Mouse (Mus musculus) T-helper 17 cell (primary cell): ENCODE measurements around the gene Ggcx.

Experiments used
- in situ Hi-C, 2 experiments: fragments of 300-600 bp; cut with MboI, MseI; formaldehyde crosslinking; loops; 1 replicate in 1 of 2; 2 replicates in 1 of 2; pipeline ENCODE4 v1.15.1; 2025; ENCODE audit warnings: high pct_unique_total_duplicates in 2 of 2

The Ggcx gene

DNA sequence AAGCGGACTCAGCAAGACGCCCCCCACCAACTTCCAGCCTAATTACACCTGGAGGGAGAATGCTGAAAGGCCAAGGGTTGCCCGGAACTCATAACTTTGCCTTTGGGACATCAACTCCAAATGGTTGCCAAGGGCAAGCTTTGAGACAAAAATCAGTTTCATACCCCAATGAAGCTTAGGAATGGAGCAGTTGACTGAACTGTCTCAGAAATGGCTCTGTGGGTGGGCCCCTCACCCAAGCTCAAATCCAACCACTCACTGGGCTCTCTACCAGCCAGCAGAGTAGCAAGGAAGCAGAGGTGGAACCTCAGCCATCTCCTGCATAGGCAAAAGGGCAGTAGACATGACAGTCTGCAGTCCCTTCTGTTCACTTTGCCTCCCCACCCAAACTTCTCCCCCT lies 26.3 kb upstream of the Ggcx start:
- in situ Hi-C loops = no loop called here

DNA sequence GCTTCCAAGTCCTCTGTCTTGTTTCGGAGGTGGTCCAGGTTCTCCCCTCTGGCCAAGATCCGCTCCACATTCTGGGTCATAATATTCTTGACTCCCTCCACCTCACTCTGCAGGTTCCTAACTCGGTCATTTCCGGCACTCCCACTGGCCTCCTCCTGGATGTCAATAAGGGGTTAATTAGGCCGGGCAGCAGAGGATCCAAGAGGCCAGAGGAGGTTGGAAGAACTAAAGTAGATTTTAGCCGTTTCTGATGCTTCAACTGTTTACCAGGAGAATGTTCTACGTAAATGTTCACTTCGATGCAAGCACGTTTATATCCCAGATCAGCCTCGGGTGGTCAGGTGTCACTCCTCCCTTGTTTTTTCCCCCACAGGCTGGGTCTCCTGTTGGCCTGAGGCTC lies 25.8 kb upstream of the Ggcx start:
- in situ Hi-C loops = no loop called here

DNA sequence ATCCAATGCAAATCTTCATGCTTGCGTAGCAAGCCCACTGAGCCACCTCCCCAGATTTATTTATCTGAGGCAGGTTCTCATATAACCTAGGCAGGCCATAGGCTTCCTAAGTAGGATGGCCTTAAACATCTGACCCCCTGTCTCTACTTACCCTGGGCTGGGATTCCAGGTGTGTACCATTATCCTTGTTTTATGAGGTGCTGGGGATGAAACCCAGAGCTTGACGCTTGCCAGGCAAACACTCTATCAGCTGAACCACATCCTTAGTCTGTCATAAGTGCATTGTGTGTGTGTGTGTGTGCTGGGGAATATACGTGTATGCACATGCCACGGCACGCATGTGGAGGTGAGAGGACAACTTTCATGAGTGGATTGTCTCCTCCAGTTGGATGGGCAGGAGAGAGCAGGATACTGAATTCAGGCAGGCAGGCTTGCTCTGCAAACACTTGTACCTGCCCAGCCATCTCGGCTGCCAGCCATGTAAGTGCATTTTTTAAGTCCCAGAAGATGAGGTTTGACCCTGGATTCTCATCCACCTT lies 25.2 kb upstream of the Ggcx start:
- in situ Hi-C loops = no loop called here

DNA sequence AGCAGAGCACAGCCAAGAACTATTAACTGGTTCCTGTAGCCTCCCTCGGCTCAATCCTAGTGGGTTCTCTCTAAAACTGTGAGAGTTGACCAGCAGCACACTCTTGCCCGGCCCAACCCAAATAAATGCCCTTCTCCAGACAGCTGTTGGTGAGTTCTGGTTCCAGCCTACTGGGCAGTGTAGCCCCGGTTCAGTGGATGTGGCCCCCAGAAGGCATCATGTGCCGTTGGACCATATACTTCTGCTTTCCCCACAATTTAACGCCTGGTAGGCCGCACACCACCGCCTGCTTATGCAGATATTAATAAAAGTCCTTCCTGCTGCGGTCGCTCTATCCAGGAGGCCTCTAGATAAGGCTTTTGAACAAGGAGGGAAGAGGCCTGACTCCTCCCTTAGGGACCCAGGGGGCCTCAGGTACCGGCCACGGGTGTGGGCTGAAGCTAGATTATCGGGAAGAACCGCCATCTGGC lies 24.6 kb upstream of the Ggcx start:
- in situ Hi-C loops = no loop called here

DNA sequence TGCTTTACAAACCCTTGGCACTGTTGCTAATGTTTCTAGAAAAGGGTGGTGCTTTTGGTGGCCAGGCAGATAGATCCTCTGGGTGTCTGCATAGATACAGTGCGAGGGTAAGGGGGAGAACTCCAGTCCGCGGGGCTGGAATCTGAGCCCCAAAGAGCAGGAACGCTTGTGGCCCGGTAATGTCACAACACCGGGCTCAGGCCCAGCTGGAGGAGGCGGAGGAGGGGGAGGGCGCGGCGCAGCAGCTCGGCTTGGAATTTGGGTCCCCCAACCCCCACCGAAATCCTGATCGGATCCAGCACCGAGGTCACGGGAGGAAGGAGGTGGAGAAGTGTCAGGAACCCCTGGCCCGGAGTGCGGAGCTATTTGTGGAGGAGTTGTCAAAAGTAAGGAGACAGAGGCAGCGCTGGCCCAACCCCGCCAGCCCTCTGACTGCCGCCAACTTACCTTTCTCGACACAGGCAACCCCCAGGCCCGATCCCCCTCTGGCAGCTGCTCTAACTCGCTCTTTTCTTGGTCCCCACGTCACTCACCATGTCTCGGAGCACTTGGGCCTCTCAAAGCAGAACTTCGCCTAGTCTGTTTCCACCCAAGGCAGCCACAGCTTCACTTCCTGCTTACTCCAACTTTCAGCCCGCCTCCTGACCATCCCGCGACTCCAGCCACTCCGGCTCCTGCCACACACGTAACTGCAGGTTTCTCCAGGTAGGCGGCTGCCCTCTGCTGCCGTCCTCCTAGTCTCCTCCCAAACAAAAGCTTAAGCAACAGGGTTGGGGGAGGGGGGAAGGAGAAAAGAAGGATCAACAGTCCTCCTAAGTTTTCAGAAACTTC lies 24.0 kb upstream of the Ggcx start, which contains the start of gene Vamp8:
TSS of gene Vamp8 (minus strand) at position 763 of the 831 bp plus-strand sequence.
- in situ Hi-C loops = loop anchor here in 1 of 2 experiments (5.0 kb wide), 1 partner anchor 33 kb away; the partner anchor contains the start of gene Tmem150a

DNA sequence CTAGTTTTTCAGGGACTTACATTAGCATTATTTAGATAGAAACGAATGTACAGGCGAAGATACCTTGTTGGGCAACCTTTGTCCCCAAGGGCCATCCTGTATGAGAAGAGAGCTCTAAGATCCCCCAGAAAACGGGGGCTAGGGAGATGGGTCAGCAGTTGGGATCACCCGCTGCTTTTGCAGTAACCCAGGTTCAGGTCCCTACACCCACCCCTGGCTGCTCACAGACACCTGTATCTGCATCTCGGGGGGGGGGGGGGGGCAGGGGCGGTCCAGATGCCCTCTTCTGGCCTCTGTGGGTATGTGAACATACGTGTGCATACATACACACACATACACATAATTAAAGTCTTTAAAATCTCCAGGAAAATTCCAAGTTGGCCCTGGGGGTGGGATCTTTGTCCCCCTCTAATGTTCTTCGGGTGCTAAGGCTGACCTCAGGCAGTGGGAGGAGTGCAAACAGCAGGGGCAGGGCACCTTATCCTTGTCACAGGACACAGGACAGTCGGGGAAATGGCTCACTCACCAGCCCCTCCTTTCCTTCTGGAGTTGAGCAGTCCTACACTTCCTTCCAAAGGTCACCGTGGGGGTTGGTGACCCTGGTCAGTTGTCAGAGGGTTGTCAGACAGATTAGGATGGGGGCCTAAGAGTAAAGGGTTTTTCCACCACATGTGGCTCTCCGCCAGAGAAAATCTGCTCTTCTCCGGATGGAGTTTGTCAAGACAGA lies 23.1 kb upstream of the Ggcx start:
- in situ Hi-C loops = loop anchor here in 1 of 2 experiments (5.0 kb wide), 1 partner anchor 34 kb away; the partner anchor contains the start of gene Tmem150a

DNA sequence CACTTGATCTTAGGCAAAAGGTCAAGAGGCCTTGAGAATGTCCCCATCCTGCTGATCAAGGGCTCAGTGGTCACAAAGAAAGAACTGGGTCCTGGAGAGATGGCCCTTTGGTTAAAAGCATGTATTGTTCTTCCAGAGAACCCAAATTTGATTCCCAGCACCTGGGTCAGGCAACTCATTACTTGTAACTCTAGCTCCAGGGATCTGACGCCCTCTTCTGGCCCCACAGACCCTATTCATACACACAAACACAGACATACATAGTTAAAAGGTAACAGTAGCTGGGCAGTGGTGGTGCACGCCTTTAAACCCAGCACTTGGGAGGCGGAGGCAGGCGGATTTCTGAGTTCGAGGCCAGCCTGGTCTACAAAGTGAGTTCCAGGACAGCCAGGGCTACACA lies 21.8 kb upstream of the Ggcx start:
- in situ Hi-C loops = loop anchor here in 1 of 2 experiments (5.0 kb wide), 1 partner anchor 35 kb away; the partner anchor contains the start of gene Tmem150a

DNA sequence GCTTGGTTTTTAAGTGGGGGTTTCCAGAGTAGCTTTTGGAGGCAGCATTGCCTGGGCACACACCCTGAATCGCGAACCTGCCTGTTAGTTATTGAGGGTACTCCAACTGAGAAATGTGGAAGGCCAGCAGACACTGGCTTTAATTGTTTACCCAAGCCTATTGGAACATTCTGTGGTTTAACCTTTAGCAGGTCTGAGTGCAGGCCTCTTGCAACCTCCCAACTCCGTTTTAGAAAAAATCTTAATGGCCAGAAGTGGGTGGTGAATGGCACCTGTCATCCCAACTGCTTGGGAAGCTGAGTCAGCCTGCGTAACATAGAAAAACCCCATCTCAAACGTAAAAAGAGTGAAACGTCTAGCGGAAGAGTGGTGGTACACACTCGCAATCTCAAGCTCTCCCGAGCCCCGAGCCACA lies 17.3 kb upstream of the Ggcx start:
- in situ Hi-C loops = no loop called here

DNA sequence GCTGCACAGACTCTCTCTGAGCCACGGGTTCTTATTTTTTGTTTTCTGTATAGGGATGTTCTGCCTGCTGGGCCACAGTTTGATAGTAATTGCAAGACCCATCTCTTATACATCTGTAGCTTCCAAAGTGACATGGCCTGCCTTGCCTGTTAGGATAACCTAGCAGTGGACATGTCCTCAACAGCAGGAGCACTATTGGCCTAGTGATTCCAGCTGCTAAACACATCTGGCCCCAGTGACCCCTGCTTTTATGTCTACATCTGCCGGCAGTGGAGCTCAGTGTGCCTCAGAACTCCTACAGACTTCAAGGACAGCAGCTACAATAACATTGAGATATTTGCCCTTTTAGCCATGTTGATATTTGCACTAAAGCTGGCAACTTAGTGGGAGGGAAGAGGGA lies 14.1 kb upstream of the Ggcx start:
- in situ Hi-C loops = no loop called here

DNA sequence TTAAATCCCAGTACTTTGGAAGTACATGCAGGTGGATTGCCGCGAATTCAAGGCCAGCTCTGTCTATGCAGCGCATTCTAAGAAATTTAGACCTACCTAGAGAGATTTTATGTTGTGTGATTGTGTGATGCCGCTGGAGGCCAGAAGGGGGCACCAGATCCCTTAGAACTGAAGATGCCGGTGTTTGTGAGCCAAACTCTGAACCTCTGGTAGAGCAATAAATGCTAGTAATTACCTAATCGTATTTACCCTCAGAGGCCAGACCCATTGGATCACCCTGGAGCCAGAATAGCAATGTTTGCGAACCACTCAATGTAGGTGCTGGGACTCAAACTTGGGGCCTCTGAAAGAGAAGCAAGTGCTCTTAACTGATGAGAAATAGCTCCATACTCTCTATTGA lies 12.2 kb upstream of the Ggcx start:
- in situ Hi-C loops = no loop called here

DNA sequence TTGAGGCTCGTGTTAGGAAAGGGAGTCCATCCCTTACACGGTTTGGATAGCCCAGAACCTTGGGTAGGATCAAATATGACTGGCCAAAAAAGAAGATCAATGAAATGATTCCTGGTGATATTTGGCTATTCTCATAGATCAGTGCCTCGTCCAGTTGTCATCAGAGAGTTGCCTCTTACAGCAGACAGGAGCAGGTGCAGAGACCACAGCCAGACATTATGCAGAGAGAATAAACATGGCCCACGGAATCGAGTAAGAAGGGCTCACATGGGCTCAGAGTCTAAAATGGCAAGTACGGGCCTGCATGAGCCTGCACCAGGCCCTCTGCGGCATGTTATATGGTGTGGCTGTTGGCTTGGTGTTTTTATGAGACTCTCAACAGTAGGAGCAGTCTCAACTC lies 8.8 kb upstream of the Ggcx start:
- in situ Hi-C loops = no loop called here

DNA sequence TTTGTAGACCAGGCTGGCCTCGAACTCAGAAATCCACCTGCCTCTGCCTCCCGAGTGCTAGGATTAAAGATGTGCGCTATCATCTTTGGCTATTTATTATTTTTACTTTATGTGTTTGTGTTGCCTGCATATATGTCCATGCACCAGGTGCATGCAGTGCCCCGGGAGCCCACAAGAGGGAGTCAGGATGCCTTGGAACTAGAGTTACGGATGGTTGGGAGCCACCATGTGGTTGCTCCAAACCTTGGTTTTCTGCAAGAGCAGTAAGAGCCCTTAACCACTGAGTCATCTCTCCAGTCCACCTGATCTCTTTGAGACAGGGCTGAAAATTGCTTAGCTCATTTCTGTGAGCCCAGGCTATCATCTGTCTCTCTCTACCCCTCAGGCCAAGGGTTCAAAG lies 7.0 kb upstream of the Ggcx start:
- in situ Hi-C loops = no loop called here

DNA sequence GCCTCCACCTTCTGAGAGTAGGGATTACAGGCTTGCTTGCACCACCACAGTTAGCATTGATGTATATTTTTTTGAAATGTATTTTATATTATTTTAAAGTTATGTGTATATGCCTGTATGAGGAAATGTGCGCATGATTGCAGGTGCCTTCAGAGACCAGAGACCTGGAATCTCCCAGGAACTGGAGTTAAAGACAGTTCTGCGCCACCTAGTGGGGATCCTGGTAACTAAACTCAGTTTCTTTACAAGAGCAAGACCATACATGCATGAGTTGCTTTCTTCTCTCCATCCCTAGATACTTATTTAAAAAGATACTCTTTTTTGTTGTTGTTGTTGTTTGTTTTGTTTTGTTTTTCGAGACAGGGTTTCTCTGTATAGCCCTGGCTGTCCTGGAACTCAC lies 4.5 kb upstream of the Ggcx start:
- in situ Hi-C loops = no loop called here

DNA sequence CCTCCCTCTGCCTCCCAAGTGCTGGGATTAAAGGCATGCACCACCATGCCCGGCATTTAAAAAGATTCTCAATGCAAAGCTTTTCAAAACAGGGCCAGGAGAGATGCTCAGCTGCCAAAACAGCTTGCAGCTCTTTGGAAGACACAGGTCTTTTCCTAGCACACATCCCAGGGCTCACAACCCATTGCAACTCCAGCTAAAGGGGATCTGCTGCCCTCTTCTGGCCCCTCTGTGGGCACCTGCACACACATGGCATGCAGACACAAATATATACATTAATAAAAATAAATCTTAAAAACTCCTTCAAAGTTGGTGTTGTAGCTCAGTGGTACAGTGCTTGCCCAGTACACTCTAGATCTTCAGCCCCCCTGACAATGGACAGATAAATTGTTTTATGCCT lies 4.1 kb upstream of the Ggcx start:
- in situ Hi-C loops = no loop called here

DNA sequence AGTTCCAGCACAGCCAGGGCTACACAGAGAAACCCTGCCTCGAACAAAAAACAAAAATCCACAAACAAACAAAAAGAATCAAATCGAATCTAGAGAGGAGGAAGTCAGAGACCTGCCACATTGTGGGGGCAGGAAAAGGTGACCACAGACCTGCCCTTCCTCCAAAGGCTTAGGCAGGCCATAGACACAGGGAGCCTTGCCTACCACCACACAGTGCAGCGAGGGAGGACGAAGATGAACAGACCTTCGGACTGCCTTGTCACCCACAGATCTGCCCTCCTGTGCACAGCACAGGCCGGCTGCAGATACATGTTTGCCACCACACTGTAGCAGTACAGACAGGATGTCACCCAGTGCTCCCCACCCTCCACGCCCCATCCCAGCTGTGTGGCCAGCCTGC lies 3.6 kb upstream of the Ggcx start:
- in situ Hi-C loops = no loop called here

DNA sequence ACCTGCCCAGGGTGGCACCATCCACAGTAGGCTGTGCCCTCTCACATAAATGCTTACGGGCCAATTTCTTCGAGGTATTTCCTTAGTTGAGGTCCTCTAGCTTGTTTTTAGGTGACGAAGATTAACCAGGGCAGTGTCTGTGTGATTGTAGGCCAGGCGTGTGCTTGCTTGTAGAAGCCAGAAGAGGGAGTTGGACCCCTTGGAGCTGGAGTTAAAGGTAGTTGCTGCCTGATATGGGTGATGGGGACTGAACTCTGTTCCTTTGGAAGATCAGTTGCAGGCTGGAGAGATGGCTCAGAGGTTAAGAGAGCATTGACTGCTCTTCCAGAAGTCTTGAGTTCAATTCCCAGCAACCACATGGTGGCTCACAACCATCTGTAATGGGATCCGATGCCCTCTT lies 1.1 kb downstream of the Ggcx start:
- in situ Hi-C loops = no loop called here

DNA sequence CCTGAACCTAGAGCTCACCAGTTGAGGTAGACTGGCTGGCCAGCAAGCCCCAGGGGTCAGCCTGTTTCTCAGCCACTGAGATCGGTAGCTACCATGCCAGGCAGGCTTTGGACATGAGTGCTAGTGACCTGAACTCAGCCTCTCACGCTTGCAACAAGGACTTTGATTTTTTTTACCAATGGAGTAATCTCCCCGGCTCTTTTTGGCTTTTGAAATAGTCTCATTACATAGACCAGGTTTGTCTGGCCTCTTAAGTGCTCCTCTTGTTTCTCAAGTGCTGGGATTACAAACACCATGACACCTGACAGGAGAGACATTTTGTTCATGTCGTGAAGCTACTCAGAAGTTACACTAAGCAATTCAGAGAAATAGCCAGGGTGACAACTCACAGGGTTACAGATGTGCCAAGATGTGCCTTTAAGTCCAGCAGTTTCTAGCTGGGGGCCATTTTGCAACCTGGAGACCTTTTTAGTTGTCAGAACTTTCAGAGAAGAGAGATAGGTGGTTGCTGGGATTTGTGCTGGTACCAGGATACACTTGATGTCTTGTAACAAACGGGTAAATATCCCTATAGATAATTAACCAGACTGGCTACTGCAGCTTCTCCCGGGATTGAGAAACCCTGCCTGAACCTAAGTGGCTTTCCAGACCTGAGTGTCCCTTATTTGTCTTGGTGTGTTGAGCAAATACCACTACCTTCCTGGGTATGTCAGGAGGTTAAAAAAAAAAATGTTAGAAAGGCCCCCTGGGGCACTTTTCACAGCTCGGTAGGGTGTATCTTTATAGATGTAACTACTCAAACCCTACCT lies 2.1 kb downstream of the Ggcx start:
- in situ Hi-C loops = no loop called here

DNA sequence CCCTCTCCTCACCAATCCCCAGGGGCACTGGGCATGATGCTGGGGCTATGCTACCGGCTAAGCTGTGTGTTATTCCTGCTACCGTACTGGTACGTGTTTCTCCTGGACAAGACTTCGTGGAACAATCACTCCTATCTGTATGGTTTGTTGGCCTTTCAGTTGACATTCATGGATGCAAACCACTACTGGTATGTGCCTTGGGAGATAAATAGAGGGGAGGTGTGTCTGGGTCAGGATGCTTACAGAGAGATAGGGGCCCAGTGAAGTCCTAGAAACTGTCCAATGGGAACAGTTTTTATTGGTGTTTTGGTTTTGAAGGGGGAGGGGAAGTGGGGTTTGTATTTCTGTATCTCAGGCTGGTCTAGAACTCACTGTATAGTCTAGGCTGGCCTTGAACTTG lies 4.2 kb downstream of the Ggcx start:
- in situ Hi-C loops = no loop called here

DNA sequence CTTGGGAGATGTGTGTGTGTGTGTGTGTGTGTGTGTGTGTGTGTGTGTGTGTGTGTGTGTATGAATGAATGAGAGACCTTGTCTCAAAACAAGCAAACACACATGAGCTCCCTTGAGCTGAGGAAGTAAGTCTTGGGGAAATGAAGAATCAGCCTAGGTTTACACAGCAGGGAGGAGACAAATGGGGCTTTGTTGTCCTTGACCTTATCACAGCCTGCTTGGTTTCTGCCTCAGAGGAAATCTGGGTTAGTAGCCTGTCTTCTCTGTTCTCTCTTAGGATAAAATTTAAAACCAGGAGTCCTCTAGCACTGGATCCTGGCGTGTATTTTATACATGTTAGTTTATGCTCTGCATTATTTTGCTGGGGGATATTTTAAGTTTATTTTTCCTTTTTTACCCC lies 5.7 kb downstream of the Ggcx start:
- in situ Hi-C loops = no loop called here

DNA sequence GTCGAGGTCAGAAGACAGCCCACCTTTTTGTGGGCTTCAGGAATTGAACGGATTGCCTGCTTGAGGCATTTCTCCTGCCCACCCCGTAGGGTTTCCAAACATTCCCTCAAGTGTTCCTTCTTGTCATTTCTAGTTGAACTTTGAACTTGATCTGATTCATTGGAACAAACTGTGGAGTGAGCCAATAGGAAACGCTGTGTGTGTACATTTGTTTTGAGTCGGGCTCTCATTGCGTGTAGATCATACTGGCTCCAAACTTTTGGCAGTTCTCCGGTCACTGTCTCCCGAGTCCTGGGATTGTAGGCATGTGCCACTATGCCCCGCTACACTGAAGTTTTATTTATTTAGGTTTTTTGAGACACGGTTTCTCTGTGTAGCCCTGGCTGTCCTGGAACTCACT lies 6.8 kb downstream of the Ggcx start:
- in situ Hi-C loops = no loop called here

DNA sequence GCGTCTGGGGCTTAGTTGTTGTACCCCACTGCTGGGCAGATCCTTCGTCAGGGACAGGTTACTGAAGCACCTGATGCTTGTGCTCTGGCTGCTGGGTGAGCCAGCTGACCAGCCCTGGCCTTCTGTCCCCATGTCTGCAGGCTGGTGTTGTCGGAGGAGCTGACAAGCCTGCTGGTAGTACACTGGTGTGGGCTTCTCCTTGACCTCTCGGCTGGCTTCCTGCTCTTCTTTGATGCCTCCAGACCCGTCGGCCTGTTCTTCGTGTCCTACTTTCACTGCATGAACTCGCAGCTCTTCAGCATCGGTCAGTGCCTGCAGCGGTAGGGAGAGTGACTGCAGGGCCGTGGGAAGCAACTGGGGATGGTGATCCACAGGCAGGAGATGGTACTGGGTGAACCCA lies 11.5 kb downstream of the Ggcx start:
- in situ Hi-C loops = loop anchor here (5.0 kb wide), 4 partner anchors 97 to 142 kb away; partner anchors contain the start of gene Sh2d6 (in 1 of the 2)
